Mouse (Mus musculus): ENCODE data around the gene Clasp1.

DNA sequence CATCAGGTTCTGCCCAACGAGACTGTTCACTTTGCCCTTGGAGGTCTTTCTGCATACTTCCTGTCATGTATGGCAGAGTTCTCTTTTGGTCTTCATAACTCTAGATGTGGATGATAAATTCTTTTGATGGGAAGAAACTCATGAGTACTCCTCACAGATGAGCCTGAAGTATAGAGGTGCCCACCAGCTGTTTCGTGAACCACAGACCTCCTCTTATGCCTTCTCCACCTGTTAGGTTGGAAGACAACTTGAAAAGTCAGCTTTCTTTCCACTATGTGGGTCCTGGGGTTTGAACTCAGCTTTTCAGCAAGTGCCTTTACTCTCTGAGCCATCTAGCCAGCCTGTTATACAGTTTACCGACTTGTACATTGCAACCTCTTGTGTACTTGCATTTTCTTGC, 57.1 kb downstream of the Clasp1 start:
- no peak for TF ChIP-seq CTCF (IDR thresholded peaks at IDR 0.05; ENCODE audit: insufficient read depth, low read length)
- no peak for TF ChIP-seq POLR2A (IDR thresholded peaks at IDR 0.05; ENCODE audit: borderline replicate concordance, extremely low read depth, low read depth, low read length)

Data from lung, adult 2 months (tissue).